Mouse (Mus musculus): ENCODE measurements around the gene Cpm.

DNA sequence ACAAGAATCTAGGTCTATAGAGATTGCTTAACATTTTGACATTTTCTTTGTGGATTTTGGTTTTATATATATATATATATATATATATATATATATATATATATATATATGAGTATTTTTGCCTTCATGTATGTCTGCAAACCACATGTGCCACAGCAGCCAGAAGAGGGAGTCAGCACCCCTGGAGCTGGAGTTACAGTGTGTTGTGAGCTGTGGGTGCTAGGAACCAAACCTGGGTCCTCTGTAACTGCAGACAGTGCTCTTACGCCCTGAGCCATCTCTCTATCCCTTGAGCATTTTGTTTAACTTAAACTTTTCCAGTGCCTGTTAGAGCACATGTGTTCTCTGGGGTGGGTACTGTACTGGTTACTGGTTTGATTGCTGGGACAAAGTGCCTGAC is 44.6 kb downstream of the Cpm start:
- no peak for TF ChIP-seq POLR2A (IDR thresholded peaks at IDR 0.05; ENCODE audit: insufficient read length, low read depth)
- TF ChIP-seq MYOG (IDR thresholded peaks at IDR 0.05; ENCODE audit: control insufficient read depth in 1 of 3, insufficient read depth in 1 of 3, insufficient read length in 2 of 3, low read depth in 2 of 3), result no peak
- TF ChIP-seq MAX (IDR thresholded peaks at IDR 0.05; ENCODE audit: low read depth), result no peak
